Mouse (Mus musculus) neural tube, embryonic 13.5 days (tissue): Measurements from ENCODE around the gene Picalm. TPM values are rescaled to one million over a fixed set of nuclear protein-coding genes. Genes with fewer than 3 reads are reported as not detected.

Source experiments
- ATAC-seq: fragments of 200-750 bp; cut with Nextera tagmentation; 2 replicates; pipeline ENCODE4 v1.8.0; 2017; ENCODE audit warnings: low read depth, mild to moderate bottlenecking, moderate TSS enrichment, moderate library complexity
- H3K27ac ChIP-seq: fragments of 300-500 bp; sonication (generic); replicated peaks from 2 replicates; pipeline ENCODE4 v1.5.1; 2015; ENCODE audit warnings: moderate library complexity, mild to moderate bottlenecking, inconsistent platforms
- H3K27me3 ChIP-seq: fragments of 300-500 bp; sonication (generic); 2 replicates; pipeline ENCODE4 v1.6.1; 2015; ENCODE audit warnings: mild to moderate bottlenecking, inconsistent platforms
- H3K36me3 ChIP-seq: fragments of 300-500 bp; sonication (generic); 2 replicates; pipeline ENCODE4 v1.6.1; 2015; ENCODE audit warnings: mild to moderate bottlenecking, inconsistent platforms
- H3K4me1 ChIP-seq: fragments of 300-500 bp; sonication (generic); replicated peaks from 2 replicates; pipeline ENCODE4 v1.6.1; 2015; ENCODE audit warnings: inconsistent platforms
- H3K4me2 ChIP-seq: fragments of 300-500 bp; sonication (generic); 2 replicates; pipeline ENCODE4 v1.6.1; 2015; ENCODE audit warnings: inconsistent platforms, mild to moderate bottlenecking, moderate library complexity
- H3K4me3 ChIP-seq: fragments of 300-500 bp; sonication (generic); 2 replicates; pipeline ENCODE4 v1.5.1; 2015; ENCODE audit warnings: mild to moderate bottlenecking, inconsistent platforms
- H3K9ac ChIP-seq: fragments of 300-500 bp; sonication (generic); 2 replicates; pipeline ENCODE4 v1.6.1; 2015; ENCODE audit warnings: moderate library complexity, mild to moderate bottlenecking, inconsistent platforms
- H3K9me3 ChIP-seq: fragments of 300-500 bp; sonication (generic); 2 replicates; pipeline ENCODE4 v1.6.1; 2016; ENCODE audit warnings: inconsistent platforms
- WGBS: fragments of 180-500 bp; shearing (Covaris S2); methylation state at CpG from one replicate; pipeline ENCODE4 v1.1.7; 2015; 5-methylcytosine and 5-hydroxymethylcytosine counted together
- polyA plus RNA-seq: library from polyadenylated mRNA; unstranded; fragments of >200 nt; fragmentation: Nextera tagmentation; extraction: Ambion mirVana; gene quantifications from 2 replicates; pipeline ENCODE4 v1.2.1, GENCODE M21; 2015

Picalm gene
- 39.0 and 39.5 TPM in 2 replicates for polyA plus RNA-seq

DNA sequence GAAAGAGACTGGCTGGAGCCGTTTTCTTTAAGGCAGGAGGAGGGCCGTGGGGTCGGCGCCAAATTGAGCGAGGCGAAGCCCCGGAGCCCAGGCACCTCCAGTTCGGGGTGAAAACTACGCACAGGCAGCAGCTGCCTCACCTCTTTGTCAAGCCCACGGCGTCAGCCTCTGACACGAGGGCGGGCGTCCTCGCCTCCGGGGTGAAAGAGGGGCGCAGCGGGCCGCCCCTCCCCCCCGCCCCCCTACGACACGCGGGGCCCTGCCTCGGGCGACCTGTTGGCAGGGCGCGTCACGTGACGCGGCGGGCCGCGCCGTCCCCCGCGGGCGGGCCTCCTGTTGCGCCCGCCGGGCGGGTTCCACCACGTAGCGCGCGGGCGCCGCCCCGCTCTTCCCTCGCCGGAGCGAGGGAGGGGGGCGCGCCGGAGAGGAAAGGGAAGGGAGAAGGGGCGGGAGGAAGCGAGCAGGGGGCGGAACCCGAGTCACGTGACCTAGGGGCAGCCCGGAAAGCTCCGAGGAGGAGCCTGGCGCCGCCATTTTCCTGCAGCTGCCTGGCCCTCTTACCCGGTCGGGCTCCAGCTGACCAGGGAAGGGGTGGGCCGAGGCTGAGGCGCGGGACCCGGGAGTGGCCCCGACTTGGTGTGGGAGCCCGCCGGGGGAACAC, at the start of gene Picalm:
Gene Picalm, plus strand, starts transcription at position 482 of the 661 bp plus-strand sequence.
- H3K36me3 ChIP-seq: no peaks in the 10 kb centered on the region
- H3K9ac ChIP-seq: peak within 1 kb of the TSS; percentile 97

DNA sequence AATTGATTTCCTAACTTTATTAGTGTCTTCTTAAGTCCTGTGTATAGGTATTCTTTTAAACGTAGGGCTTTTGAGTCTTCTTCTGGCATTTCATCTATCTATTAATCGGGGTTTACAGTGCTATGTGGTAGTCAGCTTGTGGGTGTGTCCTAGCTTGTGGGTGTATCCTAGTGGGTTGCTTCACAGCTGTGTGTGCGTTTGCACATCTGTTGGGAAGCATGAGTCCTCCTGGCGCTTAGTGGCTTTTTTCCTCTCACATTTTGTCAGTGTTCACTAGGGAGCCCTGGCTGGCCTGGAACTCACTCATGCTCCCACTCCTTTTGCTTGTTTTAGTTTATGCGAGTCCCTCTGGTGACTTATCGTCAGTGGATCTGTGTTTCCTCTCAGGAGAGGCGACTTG, 46.2 kb upstream of the Picalm start:
- Histone ChIP-seq H3K27me3 (no peaks in the 10 kb centered on the region), H3K9me3 (no peaks in the 10 kb centered on the region), H3K9ac (no peak overlapping the region), H3K4me3 (no peak overlapping the region), H3K4me1 (no peaks in the 10 kb centered on the region), H3K27ac (no peak overlapping the region), H3K4me2 (no peak overlapping the region), H3K36me3 (no peaks in the 10 kb centered on the region)
- ATAC-seq: no peak
- WGBS: 83% methylated on average over 7 of the region's 7 CpGs

More for the DNA sequence above, at the start of gene Picalm:
- peak; percentile 97 for ATAC-seq
- H3K27me3 ChIP-seq: no peaks in the 10 kb centered on the region
- under 1% methylated on average over 38 of the region's 72 CpGs for WGBS
- H3K4me1 ChIP-seq: peaks cover 26% of the 10 kb centered on the region
- H3K4me3 ChIP-seq: peak within 1 kb of the TSS; percentile 97
- peak within 1 kb of the TSS; percentile 96 for H3K27ac ChIP-seq
- no peaks in the 10 kb centered on the region for H3K9me3 ChIP-seq
- peak within 1 kb of the TSS; percentile 94 for H3K4me2 ChIP-seq

DNA sequence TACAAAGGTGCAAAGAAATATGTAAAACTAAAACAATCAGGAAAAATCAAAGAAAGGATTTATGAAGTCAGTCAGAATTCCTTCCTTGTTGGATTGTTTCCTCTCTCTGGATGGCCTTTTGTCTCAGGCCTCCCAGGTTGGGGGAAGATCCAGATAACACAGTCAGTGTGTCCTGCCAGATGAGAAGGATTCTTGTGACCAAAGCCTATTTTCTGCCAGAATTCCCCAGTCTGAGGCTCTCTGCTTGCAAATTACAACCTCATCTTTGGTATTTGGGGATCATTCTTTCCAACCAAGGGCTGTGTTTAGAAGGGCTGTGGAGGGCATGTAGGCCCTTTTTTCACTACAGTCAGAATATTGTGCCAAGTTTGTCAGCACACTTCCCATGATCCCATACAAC, 45.5 kb upstream of the Picalm start:
- Histone ChIP-seq H3K27me3 (no peaks in the 10 kb centered on the region), H3K9ac (no peak overlapping the region), H3K4me2 (no peak overlapping the region), H3K9me3 (no peaks in the 10 kb centered on the region), H3K4me1 (no peaks in the 10 kb centered on the region), H3K36me3 (no peaks in the 10 kb centered on the region), H3K4me3 (no peak overlapping the region), H3K27ac (no peak overlapping the region)
- ATAC-seq: no peak

DNA sequence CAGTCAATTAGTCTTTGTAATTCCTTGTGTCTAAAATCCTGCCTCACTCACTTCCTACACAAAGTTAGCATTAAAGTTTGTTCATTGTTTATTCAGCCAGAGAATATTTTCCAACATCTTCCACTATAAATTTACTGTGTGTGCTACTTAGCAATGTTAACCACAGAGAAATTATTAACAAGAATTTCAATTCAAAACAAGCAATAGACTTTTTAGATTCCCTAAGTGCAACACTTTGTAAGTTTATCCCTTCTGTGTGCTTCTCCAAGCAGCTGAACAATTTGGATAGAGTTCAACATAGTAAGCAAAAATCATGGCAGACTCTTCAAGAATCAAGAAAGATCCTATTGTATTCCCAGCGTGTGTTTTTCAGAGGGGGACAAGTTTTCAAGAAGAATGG, 44.3 kb upstream of the Picalm start:
- Histone ChIP-seq H3K4me1 (no peaks in the 10 kb centered on the region), H3K27ac (no peak overlapping the region), H3K9ac (no peak overlapping the region), H3K4me3 (no peak overlapping the region), H3K36me3 (no peaks in the 10 kb centered on the region), H3K27me3 (no peaks in the 10 kb centered on the region), H3K4me2 (no peak overlapping the region), H3K9me3 (no peaks in the 10 kb centered on the region)
- 67% methylated on average over 1 of the region's 1 CpGs for WGBS
- ATAC-seq: no peak

DNA sequence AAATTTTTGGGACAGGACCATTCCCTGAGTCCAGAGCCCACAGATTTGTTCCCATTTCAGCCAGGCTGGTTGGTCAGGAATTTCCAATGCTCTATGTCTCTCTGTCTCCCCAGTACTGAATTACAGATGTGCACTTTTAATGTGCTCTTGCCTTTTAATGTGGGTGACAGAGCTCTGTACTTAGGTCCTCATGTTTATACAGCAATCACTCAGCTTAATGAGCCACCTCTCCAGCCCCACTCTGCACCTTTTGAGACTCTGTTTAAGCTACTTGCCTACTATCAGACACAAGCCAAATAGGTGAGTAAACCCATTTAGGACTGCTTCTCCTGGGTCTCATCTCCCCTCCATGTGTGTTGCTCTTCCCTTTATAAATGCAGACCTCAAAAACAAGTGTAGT, 43.2 kb upstream of the Picalm start:
- H3K4me1 ChIP-seq: no peaks in the 10 kb centered on the region

DNA sequence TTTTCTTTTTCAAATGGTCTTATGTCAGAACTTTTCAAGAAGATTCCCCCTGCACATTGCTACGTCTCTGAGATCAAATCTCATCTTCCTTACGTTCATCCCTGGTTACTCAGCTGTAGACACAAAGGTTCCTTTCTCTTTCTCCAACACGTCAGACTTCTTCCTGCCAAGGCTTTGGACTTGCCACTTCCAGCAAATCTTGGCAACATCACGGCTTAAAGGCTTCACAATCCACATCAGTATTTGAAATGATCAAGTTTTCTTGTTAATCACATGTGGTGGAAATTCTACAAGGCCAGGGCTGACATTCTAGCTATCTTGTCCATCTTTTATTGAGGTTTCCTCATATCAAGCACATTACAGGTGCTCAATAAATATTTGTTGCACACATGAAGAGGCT, 39.0 kb upstream of the Picalm start:
- Histone ChIP-seq H3K27ac (no peak overlapping the region), H3K4me2 (no peak overlapping the region), H3K9ac (no peak overlapping the region), H3K36me3 (no peaks in the 10 kb centered on the region), H3K4me1 (no peaks in the 10 kb centered on the region), H3K9me3 (no peaks in the 10 kb centered on the region), H3K4me3 (no peak overlapping the region), H3K27me3 (no peaks in the 10 kb centered on the region)
- 88% methylated on average over 4 of the region's 4 CpGs for WGBS
- no peak for ATAC-seq

More for the DNA sequence above, 43.2 kb upstream of the Picalm start:
- no peaks in the 10 kb centered on the region for H3K9me3 ChIP-seq
- no peak for ATAC-seq
- no peaks in the 10 kb centered on the region for H3K36me3 ChIP-seq
- H3K4me3 ChIP-seq: no peak overlapping the region
- no peak overlapping the region for H3K27ac ChIP-seq
- H3K9ac ChIP-seq: no peak overlapping the region
- no peak overlapping the region for H3K4me2 ChIP-seq
- H3K27me3 ChIP-seq: no peaks in the 10 kb centered on the region

DNA sequence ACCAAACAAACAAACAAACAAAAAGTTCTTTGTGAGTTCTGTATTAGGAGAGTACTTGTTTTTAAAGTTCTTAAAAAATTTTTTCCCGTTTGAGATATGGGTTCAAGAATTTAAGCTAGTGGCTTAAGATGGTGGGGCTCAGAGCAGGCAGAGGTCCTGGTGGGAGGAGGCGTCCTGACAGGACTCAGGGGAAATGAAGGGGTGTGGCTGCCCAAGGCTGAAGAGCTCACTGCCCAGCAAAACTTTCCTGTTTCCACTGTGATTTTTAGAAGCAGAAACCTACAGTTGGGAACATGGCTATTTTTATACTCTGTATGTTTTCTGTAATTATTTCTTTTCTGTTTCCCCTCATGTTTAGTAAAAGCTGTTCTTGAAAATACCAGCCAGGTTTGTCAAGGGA, 38.3 kb upstream of the Picalm start:
- ATAC-seq: no peak
- 50% methylated on average over 2 of the region's 2 CpGs for WGBS
- Histone ChIP-seq H3K27me3 (no peaks in the 10 kb centered on the region), H3K27ac (no peak overlapping the region), H3K9ac (no peak overlapping the region), H3K4me1 (no peaks in the 10 kb centered on the region), H3K9me3 (no peaks in the 10 kb centered on the region), H3K4me3 (no peak overlapping the region), H3K4me2 (no peak overlapping the region), H3K36me3 (no peaks in the 10 kb centered on the region)

DNA sequence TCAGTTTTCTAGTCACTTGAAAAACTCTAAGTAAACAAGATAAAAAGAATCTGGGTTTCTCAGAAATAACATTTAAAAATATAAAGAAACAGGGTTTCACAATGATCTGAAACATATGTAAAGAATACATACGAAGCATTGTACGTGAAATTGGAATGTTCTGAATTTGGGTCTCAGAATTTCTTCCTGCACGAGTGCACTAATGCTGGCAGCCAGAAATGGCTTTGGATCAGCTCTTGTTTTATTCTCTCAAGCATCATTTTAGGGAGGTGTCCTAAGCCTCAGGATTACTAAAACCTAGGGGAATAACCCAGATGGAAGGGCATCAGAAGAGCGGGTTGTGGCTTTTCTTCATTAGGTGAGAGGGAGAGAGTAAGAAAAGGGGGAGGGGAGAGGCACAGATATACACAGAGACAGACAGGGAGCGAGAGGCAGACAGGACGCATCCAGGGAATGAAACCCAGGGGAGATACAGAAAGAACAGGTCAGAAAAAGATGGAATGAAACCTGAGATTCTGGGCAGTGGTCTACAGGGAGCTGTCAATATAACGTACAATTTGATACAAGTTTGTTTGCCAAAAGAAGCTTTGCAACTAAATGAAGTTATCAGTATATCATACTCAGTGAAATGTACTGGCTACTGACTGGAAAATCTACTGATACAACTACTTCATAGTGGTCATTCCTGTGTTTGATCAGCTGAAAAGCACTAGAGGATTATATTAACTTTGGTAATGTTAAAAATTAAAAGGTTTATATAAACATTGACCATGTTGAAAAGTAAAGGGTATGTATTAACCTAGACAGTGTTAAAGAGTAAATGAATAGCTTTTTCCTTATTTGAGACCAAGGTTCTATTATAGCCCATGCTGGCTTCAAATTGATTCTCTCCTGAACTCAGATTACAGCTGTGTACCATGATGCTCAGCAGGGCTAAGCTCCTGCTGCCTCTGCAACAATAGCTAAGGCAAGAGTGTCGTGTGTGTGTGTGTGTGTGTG, 37.3 kb upstream of the Picalm start:
- no peak overlapping the region for H3K9ac ChIP-seq
- no peak overlapping the region for H3K4me3 ChIP-seq
- no peaks in the 10 kb centered on the region for H3K4me1 ChIP-seq
- ATAC-seq: no peak
- H3K4me2 ChIP-seq: no peak overlapping the region
- H3K27ac ChIP-seq: no peak overlapping the region
- no peaks in the 10 kb centered on the region for H3K27me3 ChIP-seq
- no peaks in the 10 kb centered on the region for H3K9me3 ChIP-seq
- no peaks in the 10 kb centered on the region for H3K36me3 ChIP-seq
- WGBS: 87% methylated on average over 8 of the region's 8 CpGs

DNA sequence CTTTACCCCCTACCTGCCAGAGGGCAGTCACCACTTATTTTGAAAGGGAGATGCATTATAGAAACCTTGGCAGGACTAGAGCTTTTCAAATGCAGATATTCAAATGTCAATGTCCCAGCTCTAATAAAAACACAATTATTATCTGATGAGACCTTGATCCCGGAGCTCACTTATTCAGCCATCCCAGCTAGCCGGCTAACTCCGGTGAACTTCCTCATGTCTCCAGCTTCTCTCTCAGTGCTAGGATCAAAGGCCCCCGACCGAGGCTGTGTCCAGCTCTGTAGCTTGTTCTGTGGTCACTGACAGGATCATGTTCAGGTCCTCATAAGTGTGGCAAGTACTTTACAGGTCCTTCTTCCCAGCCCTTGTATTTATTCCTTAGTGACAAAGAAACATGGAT, 34.9 kb upstream of the Picalm start:
- 80% methylated on average over 5 of the region's 5 CpGs for WGBS
- H3K9me3 ChIP-seq: no peaks in the 10 kb centered on the region

DNA sequence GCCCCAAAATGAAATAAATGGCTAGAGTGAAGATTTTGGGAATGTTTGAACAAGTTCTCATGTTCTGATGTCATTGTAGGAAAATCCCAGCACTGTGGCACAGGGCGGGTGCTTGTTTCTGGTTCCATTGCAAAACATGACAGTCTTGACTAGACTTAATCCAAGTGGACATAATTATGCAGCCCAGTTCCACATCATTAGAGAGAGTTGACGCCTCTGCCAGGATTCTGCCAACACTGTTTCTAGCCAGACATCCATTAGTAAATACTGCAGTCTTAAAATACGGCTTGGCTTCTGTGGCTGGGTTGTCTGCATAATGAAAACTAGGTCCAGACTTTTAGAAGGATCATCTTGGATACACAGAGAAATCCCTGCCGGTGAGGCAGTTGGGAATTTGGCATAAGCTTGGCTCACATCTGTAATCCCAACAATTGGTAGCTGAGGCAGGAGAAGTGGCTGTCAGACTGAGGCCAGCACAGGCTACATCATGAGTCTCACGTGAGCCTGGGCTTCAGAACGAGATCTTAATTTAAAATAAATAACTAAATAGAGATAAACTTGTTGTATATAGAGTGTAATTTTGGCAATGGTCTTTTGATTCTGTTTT, 34.1 kb upstream of the Picalm start:
- Histone ChIP-seq H3K4me3 (no peak overlapping the region), H3K27me3 (no peaks in the 10 kb centered on the region), H3K9ac (no peak overlapping the region), H3K9me3 (no peaks in the 10 kb centered on the region), H3K36me3 (no peaks in the 10 kb centered on the region), H3K4me1 (no peaks in the 10 kb centered on the region; the same call in 1 of the 2 replicates), H3K27ac (no peak overlapping the region), H3K4me2 (no peak overlapping the region)
- WGBS: 81% methylated on average over 6 of the region's 6 CpGs
- no peak for ATAC-seq

More for the DNA sequence above, 34.9 kb upstream of the Picalm start:
- no peak overlapping the region for H3K4me3 ChIP-seq
- H3K27me3 ChIP-seq: no peaks in the 10 kb centered on the region
- no peak for ATAC-seq
- H3K4me1 ChIP-seq: no peaks in the 10 kb centered on the region; the same call in 1 of the 2 replicates
- H3K27ac ChIP-seq: no peak overlapping the region
- H3K36me3 ChIP-seq: no peaks in the 10 kb centered on the region
- no peak overlapping the region for H3K4me2 ChIP-seq
- no peak overlapping the region for H3K9ac ChIP-seq

DNA sequence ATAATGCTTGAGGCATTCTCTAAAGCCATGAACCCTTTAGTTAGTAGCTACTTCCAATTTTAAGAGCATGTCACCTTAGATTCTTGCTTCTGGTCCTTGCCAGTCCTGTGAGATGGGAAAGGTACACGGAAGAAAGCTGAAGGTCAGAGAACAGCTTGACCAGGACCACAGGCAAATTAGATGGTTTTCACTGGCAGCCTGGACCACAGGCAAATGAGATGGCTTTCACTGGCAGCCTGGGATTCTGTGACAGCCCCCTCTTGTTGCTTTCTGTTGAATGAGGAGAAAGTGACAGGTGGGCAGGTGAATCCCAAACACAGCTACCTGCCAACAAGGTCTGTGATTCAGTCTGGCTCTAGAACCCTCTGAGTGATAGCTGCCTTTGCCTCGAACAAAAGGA, 33.4 kb upstream of the Picalm start:
- Histone ChIP-seq H3K9me3 (no peaks in the 10 kb centered on the region), H3K27me3 (no peaks in the 10 kb centered on the region), H3K4me3 (no peak overlapping the region), H3K36me3 (no peaks in the 10 kb centered on the region), H3K4me1 (no peaks in the 10 kb centered on the region; the same call in 1 of the 2 replicates), H3K4me2 (no peak overlapping the region), H3K27ac (no peak overlapping the region), H3K9ac (no peak overlapping the region)
- ATAC-seq: no peak
- 81% methylated on average over 2 of the region's 2 CpGs for WGBS

DNA sequence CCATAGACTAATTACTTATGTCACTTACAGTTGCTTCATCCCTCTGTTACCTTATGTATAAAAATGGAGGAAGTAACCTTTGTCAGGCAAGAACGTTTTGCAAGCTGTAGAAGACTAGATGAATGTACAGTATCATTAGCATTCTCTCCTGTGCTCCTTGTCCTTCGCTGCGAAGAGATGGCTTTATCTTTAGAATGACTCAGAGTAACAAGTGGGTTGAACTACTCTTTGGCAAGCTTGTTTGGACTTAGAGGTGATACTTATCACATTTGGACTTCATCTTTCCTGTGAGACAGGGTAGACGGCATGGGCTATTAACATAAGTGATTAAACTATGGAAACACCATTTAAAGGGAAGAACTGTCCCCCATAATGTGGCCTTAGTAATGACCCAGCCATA, 31.8 kb upstream of the Picalm start:
- WGBS: 82% methylated on average over 4 of the region's 4 CpGs
- no peak for ATAC-seq
- no peak overlapping the region for H3K4me2 ChIP-seq

More for the DNA sequence above, 31.8 kb upstream of the Picalm start:
- H3K36me3 ChIP-seq: no peaks in the 10 kb centered on the region
- H3K4me3 ChIP-seq: no peak overlapping the region
- no peak overlapping the region for H3K9ac ChIP-seq
- H3K27me3 ChIP-seq: no peaks in the 10 kb centered on the region
- no peaks in the 10 kb centered on the region; the same call in 1 of the 2 replicates for H3K4me1 ChIP-seq
- no peaks in the 10 kb centered on the region for H3K9me3 ChIP-seq
- H3K27ac ChIP-seq: no peak overlapping the region
